Mouse (Mus musculus): Measurements from ENCODE around the gene Cramp1l. TPM values are rescaled to one million over a fixed set of nuclear protein-coding genes. Genes with fewer than 3 reads are reported as not detected.

Cramp1l gene
- total RNA-seq (2021), result 10 to 100 TPM; 12.6 to 13.1 TPM

DNA sequence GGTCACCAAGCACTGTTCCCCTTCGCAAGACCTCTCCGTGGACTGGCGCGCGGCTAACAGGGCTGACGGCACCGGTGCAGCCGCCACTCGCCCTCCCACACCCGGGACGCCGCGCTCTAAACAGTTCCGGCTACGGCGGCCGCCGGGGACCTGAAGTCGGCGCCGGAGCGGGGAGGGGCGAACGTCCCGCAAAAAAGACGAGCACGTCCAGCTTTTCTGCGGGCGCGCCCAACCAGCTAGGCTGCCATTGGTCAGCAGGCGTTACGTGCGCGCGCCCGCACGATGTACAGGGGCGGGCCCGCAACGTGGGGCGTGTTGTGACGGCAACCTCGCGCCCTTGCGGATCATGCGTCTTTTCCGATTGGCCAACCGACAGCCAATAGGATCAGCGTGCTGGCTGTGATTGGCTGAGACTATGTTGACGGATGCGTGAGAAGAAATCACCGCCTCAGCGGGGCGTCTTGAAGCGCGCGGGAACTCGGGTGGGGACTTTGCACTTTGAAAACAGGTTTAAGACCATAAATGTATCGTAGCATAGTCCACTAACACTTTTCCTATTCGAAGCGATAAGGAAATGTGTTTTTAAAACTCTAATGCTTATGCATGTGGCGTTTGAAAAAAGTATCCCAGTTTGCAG lies at the start of gene Cramp1l, which contains the start of gene Ift140:
Gene Cramp1l (minus strand): TSS at position 134 of the 637 bp plus-strand sequence.
Gene Ift140 (plus strand): TSS at position 431 of the 637 bp plus-strand sequence.
- DNase-seq, result peak; percentile 96
- intact Hi-C loops (cut with DNase I), result loop anchor here (2.0 to 5.0 kb wide), 5 partner anchors 47 to 257 kb away; partner anchors contain the start of genes Jpt2, Mapk8ip3, Tmem204 and Ube2i

DNA sequence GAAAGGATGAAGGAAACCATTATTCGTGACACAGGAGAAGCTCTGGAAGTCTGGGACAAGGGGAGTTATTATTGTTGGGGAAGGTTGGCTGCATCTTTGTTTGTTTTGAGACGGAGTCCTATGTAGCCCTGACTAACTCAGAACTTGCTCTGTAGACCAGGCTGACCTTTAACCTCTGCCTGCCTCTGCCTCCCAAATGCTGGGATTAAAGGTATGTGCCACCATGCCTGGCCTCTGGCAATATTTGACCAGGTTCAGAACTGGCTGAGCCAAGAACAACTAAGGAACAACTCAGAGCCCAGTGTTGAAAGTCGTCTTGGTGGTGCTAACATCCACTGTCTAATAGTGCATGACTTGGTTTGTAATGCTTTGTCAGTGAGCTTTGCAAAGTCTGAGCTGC lies 49.6 kb upstream of the Cramp1l start:
- intact Hi-C loops (cut with DNase I), result loop anchor here (5.0 kb wide), 1 partner anchor 52 kb away; the partner anchor contains the start of gene Telo2
- no peak for DNase-seq

DNA sequence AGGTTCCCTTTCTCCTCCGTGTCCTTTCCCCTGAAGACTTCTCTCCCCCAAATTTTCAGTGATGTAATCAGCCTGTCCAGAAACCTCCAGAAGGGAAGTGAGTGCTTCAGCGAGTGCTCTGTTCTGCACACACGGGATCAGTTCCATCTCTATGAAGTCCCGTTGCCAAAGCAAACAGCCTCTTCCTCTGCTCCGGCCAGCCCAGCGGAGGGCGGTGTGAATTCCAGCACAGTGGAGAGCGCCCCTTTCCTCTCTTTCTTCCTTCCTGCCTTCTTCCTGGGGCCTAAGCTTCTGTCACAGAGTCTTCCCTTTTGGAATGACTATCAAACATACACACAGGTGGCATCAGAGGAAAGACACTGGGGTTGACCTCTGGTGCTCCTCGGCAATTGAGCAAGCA lies 48.8 kb upstream of the Cramp1l start:
- DNase-seq, result peak; percentile 72 to 77
- intact Hi-C loops (cut with DNase I), result loop anchor here (1.0 to 5.0 kb wide), 2 partner anchors 14 to 47 kb away; partner anchors contain the start of genes Cramp1l and Ift140

DNA sequence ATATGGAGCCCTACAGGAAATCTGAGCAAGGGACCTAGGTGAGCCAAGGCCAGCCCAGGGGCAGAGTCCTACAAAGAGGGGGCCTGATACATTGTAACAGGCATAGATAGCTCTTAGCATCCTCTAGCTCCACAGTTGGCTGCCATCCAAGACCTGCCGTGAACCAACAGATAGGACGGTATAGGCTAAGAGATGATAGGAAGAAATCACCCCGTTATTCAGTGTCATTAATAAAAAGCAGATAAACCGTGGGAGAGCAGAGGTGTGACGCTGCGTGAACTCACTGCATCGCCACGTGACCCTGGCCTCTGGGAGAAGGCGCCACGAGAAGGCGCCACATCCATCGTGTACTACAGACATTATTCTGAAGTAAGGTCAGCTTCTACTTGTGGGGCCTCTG lies 48.3 kb upstream of the Cramp1l start:
- peak in 1 of 2 experiments; percentile 44 for DNase-seq
- intact Hi-C loops (cut with DNase I), result loop anchor here (1.0 to 5.0 kb wide), 2 partner anchors 14 to 47 kb away; partner anchors contain the start of genes Cramp1l and Ift140

DNA sequence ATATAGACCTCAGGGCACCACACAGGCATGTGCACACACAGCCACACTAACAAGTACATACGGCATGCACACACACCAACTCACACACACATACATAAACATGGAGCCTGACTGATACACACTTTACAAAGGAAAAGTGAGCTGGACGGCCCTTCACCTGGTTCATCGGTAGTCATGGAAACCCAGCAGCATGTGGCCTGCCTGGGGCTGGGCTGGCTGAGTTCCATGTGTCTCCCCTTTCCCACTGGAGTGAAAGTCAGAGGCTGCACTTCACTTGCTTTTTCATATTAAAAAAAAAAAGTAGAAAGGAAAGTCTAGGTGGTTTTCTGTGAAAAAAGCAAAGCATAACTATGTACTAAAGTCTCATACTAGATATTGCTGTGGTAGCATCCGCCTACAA lies 47.7 kb upstream of the Cramp1l start:
- intact Hi-C loops (cut with DNase I), result loop anchor here (5.0 kb wide), 1 partner anchor 46 kb away; the partner anchor contains the start of genes Cramp1l and Ift140
- DNase-seq, result no peak

DNA sequence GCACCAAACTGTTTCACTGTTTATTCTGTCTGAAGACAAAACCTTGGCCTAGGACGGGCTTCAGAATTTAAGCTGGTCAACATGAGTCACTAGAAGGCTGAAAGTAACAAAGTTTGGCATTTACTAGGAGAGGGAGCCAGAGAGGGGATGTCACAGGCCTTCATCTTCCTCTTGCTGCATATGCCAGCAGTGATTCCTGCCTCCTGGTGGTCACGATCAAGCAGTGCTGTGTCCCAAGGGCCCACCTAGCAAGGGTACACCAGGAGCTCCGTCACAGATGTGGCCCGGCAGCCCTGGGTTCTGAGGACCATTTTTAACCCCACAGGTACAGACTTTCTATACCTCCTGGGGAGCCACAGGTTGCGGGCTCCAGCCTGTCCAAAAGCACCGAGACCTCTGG lies 41.5 kb upstream of the Cramp1l start:
- no peak for DNase-seq
- intact Hi-C loops (cut with DNase I), result no loop called here

DNA sequence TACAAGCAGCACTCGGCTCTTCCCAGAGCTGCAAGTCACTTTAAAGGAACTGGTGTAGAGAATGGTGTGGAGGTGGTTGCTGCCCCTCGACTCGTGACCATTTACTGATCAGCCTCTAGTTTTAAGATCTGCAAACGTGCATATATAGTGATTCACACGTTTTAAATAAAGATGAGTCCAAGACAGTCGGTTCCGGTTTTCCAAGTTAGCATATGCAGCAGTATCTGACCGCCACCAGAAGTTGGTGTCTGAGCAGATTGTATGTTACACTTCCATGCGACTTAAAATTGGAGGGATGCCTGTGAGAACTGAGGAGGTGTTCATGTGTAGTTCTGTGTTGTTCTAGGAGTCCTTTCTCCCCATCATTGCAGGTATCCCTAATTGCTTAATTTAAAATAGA lies 37.7 kb upstream of the Cramp1l start:
- intact Hi-C loops (cut with DNase I), result no loop called here

DNA sequence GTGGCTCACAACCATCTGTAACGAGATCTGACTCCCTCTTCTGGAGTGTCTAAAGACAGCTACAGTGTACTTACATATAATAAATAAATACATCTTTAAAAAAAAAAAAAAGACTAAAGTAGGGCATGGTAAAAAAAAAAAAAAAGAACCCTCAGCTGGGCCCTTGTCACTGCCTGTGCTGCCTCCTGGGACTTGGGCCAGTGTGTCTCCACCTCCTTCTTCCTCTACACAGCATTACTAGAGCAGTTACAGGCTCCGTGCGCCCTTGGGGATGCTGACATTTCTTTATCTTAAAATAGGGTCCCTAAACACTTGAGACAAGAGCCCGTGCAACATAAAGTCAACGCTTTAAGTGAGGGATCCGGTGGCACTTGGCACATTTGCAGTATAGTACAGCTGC lies 31.6 kb upstream of the Cramp1l start:
- intact Hi-C loops (cut with DNase I), result no loop called here
- no peak for DNase-seq

More for the DNA sequence above, 37.7 kb upstream of the Cramp1l start:
- no peak for DNase-seq

DNA sequence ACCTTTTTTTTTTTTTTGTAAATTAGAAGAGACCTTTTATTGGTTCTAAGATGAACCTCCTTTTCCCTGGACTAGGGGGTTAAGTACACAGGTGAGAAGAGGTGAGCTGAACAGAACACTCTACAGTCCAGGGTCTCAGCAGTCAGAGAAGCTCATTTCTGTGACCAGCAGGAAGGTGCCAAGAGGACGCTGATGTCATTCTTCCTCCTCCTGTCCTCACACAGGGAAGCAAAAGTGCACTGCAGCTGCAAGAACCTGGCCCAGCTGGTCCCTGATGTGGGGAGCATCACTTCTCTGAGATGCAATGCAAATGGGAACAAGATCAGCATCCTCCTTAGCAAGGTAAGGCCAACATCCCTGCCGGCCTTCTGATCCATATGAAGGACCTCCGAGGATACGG lies 29.7 kb upstream of the Cramp1l start:
- DNase-seq, result no peak
- intact Hi-C loops (cut with DNase I), result loop anchor here (2.0 kb wide), 1 partner anchor 38 kb away; the partner anchor contains the start of gene Tmem204

DNA sequence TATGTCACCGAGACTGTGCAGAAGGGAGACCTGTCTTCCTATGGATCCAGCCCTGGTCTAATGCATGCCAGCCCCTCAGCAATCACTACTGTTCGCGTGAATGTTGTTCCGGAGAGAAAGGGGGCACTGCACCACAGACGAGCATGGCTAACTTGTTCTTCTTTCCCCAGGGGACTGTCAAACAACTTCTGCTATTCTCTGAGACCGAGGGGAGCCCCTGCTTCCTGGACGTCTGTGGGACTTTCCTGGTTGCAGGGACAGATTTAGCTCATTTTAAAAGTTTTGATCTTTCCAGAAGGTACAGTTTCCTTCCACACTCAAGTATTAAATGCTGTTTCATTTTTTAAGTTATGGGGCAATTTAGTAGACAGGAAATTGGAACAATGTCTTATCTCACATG lies 29.3 kb upstream of the Cramp1l start:
- intact Hi-C loops (cut with DNase I), result loop anchor here (2.0 kb wide), 1 partner anchor 38 kb away; the partner anchor contains the start of gene Tmem204
- no peak for DNase-seq

DNA sequence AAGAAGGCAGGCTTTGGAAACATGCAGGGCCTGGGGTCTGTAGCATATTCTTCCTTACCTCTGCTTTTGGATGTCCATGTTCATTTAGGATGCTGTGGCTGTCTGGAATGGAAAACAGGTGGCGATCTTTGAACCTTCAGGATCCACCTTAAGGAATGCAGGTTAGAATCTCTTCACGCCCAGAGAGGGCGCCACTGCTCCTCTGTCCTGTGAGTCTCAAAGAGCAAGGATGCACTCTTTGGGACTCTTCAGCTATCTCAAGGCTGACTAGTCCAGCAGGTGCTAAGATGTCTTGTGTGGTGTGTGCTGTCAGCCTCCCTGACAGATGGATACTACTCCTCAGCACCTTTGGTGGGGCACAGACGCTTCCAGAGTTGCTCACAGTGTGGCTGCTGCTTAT lies 20.6 kb upstream of the Cramp1l start:
- DNase-seq, result peak in 1 of 2 experiments; percentile 36
- intact Hi-C loops (cut with DNase I), result loop anchor here (2.0 kb wide), 1 partner anchor 47 kb away; the partner anchor contains the start of gene Tmem204

DNA sequence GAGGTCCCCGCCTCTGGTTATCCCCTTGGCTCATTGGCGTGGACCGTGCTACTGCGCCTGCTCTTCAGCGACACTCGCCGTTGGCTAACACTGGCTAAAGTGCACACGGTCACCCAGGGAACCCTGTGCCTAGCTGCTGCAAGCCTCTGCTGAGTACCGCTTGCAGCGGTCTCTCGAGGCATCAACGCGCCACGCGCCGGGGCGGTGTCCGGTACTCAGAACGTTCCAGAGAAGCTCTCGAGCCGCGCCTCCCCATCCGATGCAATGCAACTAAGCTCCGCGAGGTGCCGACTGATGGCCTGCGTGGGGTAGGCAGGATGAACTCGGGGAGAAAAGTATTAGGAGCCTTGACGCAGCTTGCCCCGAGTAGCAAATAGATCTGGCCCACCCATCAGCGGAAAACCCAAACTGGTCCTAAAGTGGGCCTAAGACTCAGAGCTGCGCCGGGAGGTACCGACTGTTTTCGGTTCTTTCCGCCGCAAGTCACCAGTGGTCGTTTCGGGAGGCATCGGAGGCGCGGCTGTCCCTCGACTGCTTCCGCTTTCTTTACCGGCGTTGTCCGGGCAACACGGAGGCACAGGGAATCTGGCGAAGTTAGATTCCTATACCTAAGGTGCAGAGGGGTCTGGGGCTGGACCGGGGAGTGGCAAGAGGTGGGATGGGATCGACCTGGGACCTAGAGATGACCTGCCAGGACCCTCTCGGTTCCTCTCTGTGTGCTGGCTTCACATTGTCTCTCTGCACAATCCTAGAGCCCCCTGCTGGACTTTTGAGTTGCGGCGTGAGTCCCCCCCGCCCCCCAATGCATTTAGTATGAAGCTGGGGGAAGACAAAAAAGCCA lies 924 bp upstream of the Cramp1l start:
- intact Hi-C loops (cut with DNase I), result loop anchor here (2.0 to 5.0 kb wide), 3 partner anchors 46 to 256 kb away; partner anchors contain the start of genes Tmem204 and Ube2i
- DNase-seq, result peak; percentile 73 to 80

DNA sequence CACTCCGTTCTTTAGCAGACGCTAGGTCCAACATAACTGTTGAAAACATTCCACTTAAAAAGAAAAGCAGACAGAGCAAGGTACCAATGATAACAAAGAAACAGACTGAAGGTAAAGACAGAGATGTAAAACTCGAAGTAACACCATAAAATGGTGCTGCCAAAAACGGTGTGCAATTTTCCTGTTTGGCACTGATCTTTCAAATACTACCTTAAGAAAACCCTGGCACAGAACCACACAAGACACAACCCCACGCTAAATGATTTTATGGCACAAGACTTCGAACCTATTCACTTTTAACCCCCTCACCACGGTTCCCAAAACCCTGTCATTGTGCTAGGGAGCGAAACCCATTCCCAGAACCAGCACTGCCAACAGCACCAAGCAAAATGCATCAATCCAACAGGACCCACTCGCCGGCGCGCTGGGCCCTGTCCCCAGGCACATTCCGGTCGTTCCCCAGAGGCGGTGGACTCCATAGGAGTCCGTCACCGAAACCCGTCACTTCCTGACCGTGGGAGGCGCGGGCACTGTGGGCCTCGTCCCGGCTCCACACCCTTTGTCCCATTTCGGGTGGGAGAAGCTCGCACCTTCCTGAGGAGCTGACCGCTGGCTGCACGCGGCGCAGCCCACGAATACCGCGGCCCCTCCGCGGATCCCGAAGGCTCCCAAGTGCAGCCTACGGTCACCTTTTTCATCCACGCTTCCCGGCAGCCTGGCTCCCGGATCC lies 582 bp downstream of the Cramp1l start:
- DNase-seq, result peak in 1 of 2 experiments; percentile 33
- intact Hi-C loops (cut with DNase I), result loop anchor here (2.0 to 5.0 kb wide), 4 partner anchors 47 to 257 kb away; partner anchors contain the start of genes Jpt2, Mapk8ip3 and Ube2i

DNA sequence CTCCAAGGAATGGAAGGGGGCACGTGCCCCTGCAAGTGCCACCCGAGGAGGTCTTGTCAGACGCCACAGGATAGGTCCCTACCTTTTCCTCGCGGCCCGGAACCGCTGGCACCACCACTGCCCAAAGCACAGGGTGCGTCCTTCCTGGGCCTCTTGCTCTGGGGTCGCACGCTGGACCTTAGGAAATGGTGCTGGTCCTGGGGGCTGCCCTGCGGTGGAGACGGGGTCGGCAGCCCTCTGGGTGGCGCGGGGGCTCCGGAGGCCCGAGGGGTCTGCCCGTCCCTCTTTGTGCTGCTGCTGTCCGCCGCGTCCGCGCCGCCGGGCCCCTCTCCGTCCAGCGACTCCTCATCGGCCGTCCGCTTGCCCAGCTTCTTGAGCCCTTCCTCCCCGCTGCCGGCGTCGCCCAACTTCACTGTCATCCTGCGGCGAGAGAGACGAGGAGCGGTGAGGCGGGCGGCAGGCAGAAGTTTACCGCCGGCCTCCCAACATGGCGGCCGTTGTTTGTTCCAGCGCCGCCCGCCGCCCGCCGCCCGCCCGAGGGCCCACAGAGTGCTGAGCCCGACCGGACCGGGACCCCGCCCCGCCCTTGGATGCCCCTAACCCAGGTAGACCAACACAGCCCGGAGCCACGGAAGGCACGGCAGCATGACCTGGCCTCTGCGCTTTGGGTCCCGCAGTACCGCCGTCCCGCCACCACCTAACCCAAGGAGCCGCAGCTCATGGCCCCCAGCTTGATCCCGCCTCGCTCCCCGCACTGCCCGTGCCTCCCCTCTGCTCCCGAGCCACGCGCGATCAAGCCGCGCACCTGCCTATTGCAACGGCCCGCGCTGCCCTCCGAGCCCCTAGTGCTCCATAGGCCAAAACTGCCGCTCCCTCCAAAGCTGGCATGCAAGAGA lies 1.7 kb downstream of the Cramp1l start:
- peak; percentile 38 to 60 for DNase-seq
- intact Hi-C loops (cut with DNase I), result loop anchor here (2.0 kb wide), 2 partner anchors 53 to 77 kb away; partner anchors contain the start of genes Jpt2 and Mapk8ip3

DNA sequence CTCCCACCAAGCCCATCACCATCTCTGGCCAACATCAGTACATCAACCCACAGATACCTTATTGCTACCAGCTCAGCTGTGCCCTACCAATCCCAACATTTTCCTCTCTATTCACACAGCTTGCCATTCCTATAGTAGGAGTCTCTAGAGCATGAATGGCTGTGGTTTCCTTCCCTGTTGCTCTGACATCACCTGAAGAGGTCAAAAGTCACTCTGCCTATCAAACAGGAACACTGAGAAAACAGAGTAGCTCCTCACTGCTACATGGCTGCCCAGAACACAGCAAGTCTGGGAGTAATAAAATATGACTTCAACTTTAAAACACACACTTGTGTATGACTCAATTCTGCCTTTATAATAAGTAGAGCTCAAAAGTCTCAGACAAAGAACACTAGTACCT lies 8.1 kb downstream of the Cramp1l start:
- no peak for DNase-seq

DNA sequence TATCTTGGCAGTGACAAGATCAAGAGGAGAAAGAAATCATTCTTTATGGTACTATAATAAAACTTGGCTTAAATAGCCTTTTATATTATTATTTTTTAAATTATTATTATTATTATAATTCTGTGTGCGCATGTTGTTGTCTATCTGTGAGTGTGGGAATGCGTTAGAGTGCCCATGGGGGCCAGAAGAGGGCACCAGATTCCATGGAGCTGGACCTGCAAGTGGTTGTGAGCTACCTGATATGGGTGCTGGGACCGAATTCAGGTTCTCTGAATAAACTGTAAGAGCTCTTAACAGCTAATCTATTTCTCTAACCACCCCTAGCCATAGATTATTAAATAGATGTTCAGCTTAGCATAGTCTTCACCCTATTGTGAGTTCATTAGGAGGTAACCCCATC lies 10.5 kb downstream of the Cramp1l start:
- no peak for DNase-seq
- intact Hi-C loops (cut with DNase I), result no loop called here

More for the DNA sequence above, 8.1 kb downstream of the Cramp1l start:
- intact Hi-C loops (cut with DNase I), result no loop called here

DNA sequence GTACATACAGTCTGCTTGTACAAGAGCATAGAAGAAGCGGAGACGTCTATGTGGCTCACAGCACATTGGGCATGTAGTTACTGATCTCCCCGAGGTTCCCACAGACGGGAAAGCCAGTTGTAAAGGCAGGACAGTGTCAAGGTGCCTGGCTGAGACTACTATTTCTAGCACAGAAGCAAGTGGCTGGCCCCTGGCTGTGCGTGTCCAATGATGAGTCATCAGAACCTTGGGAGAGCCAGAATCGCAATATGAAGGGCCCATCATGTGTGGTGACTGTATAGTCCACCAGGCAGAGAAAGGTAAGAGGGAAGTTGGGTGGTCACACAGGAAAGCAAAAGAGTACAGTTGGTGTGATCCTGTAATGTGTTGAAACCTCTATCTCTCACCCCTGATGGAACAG lies 20.9 kb downstream of the Cramp1l start:
- intact Hi-C loops (cut with DNase I), result no loop called here
- no peak for DNase-seq

DNA sequence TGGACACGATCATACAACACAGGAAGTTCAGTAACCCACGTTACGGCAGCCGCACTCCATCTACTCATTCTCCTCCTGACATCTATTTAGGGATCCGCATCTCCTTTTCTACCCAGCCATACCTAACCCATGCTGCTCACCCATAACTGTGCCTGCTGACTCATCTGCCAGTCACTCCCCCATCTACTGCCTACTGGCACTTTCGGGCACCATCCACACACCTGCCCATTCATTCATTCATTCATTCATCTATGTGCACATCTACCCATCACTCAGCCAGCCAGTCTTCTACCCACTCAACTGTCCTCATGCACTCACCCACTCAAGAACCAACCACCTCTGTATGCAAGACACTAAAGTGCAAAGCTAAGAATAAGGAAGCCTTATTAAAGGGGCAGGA lies 28.4 kb downstream of the Cramp1l start:
- intact Hi-C loops (cut with DNase I), result no loop called here
- DNase-seq, result no peak
